Mouse (Mus musculus): ENCODE data around the gene Abhd16a. TPM values are rescaled to one million over a fixed set of nuclear protein-coding genes. Genes with fewer than 3 reads are reported as not detected.
A peak's percentile ranks its signal among the peaks of the same experiment; 100 is the strongest.

Gene Abhd16a
- polyA plus RNA-seq, 1 experiment from 2014 or later, result 56.7 TPM

DNA sequence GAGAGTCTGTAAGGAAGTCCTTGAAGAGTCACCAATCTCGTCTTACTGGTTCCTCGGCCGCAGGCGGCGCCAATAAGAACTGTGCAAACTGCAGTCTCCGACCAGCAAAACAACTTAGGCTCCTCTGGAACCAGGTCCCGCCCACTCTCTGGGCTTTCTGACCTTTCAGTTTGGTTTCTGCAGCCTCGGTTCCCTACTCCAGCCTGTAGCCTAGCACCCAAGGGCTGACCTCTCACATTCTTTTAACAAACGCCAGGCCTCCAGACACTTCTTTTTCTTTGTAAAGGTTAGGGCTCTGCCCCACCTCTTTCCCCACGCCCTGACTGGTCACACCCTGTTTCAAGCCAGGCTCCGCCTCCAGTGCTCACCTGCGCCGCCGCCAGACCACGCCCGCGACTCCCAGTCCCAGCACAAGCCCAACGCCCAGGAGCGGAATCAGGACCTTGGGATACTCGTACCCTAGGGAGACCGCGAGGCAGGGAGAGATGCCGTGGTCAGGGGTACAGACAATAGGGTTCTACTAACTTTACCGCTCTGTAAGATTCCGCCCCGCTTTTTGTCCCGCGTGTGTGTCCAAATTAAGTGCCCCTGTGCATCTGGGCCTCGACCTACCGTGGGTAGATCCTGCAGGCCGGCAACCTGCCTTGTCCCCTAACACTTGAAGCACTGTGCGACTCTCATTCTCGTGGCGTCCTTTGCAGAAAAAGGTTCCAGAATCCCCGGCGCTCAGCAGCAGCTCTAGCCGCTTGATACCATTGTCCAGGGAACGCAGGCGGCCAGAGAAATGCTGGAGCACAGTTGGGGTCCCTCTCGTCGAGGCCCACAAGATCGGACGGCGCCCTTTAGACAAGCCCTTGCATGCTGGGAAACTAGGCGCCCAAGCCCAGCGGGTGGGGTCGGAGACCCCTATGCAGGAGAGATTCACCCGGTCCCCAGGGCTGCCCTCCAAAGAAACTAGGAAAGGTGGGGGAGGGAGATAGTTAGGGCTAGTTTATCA lies 23.8 kb upstream of the Abhd16a start, which contains the start of gene Ly6g6c:
Gene Ly6g6c (plus strand): TSS at position 438 of the 997 bp plus-strand sequence.
- H3K36me3 ChIP-seq, result peaks cover 34% of the 10 kb centered on the region
- peak; percentile 65 for DNase-seq (ENCODE audit: low spot score)
- H3K27ac ChIP-seq (replicated peaks), result peak within 1 kb of the TSS; percentile 70
- H3K9me3 ChIP-seq (replicated peaks), result no peaks in the 10 kb centered on the region
- peaks cover 74% of the 10 kb centered on the region for H3K27me3 ChIP-seq (ENCODE audit: low read depth, poor library complexity, severe bottlenecking)
- H3K4me1 ChIP-seq, result peaks cover 41% of the 10 kb centered on the region
- H3K4me3 ChIP-seq, result peak within 1 kb of the TSS; percentile 52
- 1% methylated on average over 48 of the region's 48 CpGs for WGBS

DNA sequence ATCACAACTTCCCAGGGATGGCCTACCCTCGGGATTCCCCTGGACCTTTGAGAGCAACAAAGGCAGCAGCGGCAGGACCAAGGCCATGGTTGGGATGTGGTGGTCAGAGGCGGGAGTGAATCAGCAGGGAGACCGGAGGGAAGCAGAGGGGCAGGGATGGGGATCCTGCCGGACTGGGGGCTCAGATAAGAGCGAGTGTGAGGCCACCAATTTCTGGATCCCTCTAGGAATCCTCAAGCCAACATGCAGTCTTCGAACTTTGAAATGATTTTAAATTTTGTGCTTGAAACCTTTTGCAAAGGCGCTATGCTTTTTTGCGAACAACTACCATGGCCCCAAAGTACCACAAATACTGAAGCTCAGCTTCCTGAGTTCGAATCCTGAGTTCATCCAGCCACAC lies 23.0 kb upstream of the Abhd16a start, which contains the start of gene Mpig6b:
Gene Mpig6b (minus strand): TSS at position 101 of the 400 bp plus-strand sequence.
- Histone ChIP-seq H3K4me3 (peak within 1 kb of the TSS; percentile 52), H3K4me1 (peaks cover 33% of the 10 kb centered on the region), H3K36me3 (peaks cover 26% of the 10 kb centered on the region), H3K27me3 (ENCODE audit: low read depth, poor library complexity, severe bottlenecking) (peaks cover 74% of the 10 kb centered on the region), H3K9me3 (replicated peaks) (no peaks in the 10 kb centered on the region), H3K27ac (replicated peaks) (peak within 1 kb of the TSS; percentile 70)
- DNase-seq (ENCODE audit: low spot score), result no peak
- 41% methylated on average over 10 of the region's 10 CpGs for WGBS

DNA sequence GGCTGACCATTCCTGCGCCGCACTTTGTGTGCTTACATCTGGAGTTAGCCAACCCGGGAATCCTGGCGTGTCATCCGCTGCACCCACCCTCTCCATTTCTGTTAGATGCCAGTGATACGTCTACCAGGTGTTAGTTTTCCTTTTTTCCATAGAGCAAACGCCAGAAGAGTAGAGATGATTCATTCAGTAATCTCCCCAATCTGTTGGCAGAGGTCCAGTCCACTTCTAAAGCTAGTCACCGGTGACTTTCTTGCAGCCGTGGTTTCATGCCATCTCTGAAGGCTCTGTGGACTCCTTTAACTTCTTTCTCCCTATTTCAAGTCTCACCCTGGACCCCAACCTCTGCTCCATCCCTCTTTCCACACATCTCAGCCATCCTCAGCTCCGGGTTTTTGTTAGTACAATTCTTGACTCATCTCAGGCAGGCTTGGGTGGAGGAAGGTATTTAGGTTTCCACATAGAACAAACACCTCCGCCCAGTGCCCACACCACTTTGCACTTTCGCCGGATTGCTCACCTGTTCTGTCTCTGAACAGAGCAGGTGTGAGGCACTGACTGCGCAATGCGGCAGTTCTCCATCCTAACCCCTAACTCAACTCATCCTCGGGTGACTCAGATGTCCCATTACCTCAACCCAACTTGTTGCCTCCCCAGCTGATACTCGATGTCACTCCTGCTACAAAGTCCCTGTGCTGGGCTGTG lies 20.7 kb upstream of the Abhd16a start:
- Histone ChIP-seq H3K4me1 (peaks cover 29% of the 10 kb centered on the region), H3K27ac (replicated peaks) (no peak overlapping the region), H3K9me3 (replicated peaks) (no peaks in the 10 kb centered on the region), H3K27me3 (ENCODE audit: low read depth, poor library complexity, severe bottlenecking) (peaks cover 57% of the 10 kb centered on the region), H3K36me3 (peaks cover 4% of the 10 kb centered on the region; the same call in 1 of the 2 replicates), H3K4me3 (no peak overlapping the region)
- DNase-seq (ENCODE audit: low spot score), result no peak
- WGBS, result 87% methylated on average over 17 of the region's 17 CpGs

DNA sequence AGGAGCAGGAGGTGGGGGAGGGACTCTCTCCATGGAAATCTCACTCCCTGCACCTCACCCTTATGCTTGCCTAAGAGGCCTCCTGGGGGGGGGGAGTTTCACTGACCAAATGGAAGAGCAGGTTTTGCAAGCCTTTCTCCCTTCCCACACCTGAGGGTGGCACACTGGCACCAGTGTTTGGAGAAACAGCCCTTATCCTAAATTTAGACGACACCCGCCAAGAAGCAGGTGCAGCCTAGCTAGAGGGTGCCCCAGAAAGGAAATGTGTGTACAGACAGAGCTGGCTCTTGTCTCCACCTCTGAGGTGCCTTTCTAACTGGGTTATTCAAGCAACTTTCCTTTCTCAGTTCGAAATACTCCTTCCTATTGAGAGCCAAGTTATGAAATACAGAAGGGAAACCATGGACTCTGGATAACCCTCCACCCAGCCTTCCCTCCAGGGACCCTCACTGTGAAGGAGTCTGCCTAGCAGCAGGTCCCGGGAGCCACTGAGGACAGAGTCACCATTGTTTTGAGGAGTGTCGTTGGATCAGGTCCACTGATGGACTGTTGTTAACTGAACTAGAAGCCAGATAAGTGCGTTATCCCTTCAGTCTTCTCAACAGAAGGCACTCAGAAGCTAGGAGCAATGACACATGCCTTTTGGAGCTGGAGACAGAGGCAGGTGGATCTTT lies 18.4 kb upstream of the Abhd16a start:
- Histone ChIP-seq H3K36me3 (no peaks in the 10 kb centered on the region), H3K4me3 (no peak overlapping the region), H3K27me3 (ENCODE audit: low read depth, poor library complexity, severe bottlenecking) (peaks cover 34% of the 10 kb centered on the region), H3K4me1 (peaks cover 7% of the 10 kb centered on the region), H3K9me3 (replicated peaks) (no peaks in the 10 kb centered on the region), H3K27ac (replicated peaks) (no peak overlapping the region)
- WGBS, result 68% methylated on average over 6 of the region's 6 CpGs
- DNase-seq (ENCODE audit: low spot score), result no peak

DNA sequence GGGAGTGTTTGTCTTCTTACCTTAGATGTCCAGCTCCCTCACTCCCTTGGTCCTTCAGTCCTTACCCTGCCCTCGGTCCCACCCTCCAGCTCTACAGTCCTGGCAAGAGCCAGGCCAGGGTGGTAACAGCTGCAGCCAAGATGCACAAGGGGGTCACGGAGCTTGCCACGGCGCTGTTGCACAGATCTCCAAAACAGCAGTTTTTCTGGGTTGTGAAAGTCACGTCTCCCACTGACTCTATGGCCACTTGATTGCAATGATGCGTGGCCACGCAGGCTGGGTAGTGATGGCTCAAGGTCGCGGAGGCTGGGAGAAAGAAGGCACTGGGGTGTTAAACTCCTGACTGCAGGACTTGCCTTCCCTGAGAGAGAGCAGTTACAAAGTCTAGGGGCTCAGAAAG lies 17.6 kb upstream of the Abhd16a start:
- H3K27ac ChIP-seq (replicated peaks), result no peak overlapping the region
- peaks cover 26% of the 10 kb centered on the region for H3K27me3 ChIP-seq (ENCODE audit: low read depth, poor library complexity, severe bottlenecking)
- H3K36me3 ChIP-seq, result no peaks in the 10 kb centered on the region
- DNase-seq (ENCODE audit: low spot score), result no peak
- peaks cover 9% of the 10 kb centered on the region for H3K4me1 ChIP-seq
- no peaks in the 10 kb centered on the region for H3K9me3 ChIP-seq (replicated peaks)
- 87% methylated on average over 9 of the region's 9 CpGs for WGBS
- H3K4me3 ChIP-seq, result no peak overlapping the region

DNA sequence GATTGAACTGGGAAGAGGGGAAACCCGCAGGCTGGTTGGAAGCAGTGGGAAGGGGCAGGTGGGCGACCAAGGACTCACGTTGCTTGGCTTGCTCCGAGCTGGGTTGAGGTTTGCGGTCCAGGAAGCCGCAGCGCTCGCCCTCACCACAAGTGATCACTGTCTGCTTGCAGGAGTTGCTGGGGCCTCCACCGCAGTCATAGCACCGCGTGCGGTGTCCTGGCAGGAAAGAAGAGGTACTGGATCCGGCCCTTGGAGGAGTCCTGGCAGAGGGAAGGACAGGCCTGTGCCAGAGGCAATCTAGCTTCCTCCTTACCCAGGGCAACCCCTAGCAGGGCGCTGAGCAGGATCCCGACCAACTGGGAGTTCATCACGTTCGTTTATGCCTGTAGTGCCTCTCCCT lies 15.0 kb upstream of the Abhd16a start:
- WGBS, result 68% methylated on average over 17 of the region's 17 CpGs
- Histone ChIP-seq H3K27ac (replicated peaks) (peak overlapping the region; percentile 14; the same call in 1 of the 2 replicates), H3K9me3 (replicated peaks) (no peaks in the 10 kb centered on the region), H3K27me3 (ENCODE audit: low read depth, poor library complexity, severe bottlenecking) (peaks cover 23% of the 10 kb centered on the region), H3K4me1 (peaks cover 28% of the 10 kb centered on the region), H3K4me3 (no peak overlapping the region), H3K36me3 (no peaks in the 10 kb centered on the region)
- no peak for DNase-seq (ENCODE audit: low spot score)

DNA sequence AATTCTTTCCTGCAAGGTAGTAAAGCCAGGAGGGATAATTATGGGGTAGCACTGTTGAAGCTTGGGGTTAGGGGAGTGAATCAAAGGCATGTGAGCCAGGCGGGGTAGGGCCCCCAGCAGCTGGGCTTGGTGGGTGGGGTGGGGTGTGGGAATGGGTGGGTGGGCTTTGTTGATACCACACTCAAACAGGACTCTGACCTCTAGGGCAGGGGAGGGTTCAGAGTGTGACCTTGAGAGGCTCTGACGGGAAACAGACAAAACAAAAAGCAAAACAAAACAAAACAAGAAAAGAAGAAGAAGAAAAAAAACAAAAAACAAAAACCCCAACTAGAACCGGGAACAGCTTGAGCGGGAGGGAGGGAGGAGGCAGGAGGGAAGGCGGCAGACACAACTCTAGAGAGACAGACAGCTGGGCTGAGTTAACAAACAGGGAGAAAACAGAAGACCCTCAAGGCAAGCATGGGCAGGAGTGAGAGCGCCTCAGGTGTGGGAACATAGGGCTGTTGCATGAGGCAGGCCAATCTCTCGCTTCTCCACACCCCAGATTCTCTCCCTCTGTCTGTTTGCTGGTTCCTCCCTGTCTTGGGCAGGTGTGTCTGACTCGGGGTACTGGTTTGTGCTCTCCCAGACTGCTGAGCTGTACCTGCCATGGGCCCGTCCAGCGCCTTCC lies 12.4 kb upstream of the Abhd16a start, which contains the start of gene Ly6g6e:
Gene Ly6g6e (plus strand): TSS at position 396 of the 670 bp plus-strand sequence.
- Histone ChIP-seq H3K4me1 (peaks cover 28% of the 10 kb centered on the region), H3K9me3 (replicated peaks) (no peaks in the 10 kb centered on the region), H3K36me3 (no peaks in the 10 kb centered on the region), H3K4me3 (peak within 1 kb of the TSS; percentile 45), H3K27ac (replicated peaks) (peak within 1 kb of the TSS; percentile 79), H3K27me3 (ENCODE audit: low read depth, poor library complexity, severe bottlenecking) (peaks cover 23% of the 10 kb centered on the region)
- WGBS, result 36% methylated on average over 10 of the region's 10 CpGs
- no peak for DNase-seq (ENCODE audit: low spot score)

DNA sequence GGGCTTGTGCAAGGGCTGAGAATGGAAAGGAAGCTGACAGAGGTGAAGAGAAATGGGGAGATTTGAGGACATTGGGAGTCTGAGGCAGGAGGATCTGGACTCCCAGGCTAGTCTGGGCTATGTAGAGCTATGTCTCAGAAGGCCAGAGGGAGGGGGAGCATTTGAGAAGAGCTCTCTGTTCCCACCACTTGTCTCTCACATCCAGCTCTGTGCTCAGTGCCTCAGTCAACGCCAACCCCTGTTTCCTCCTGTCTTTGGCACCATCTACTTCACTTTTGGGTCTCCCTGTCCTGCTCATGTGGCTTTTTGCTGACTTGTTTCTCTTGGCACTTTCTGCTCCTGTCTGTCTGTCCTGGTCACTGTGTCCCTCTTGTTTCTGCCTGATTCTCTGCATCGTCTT lies 11.8 kb upstream of the Abhd16a start:
- H3K4me3 ChIP-seq, result peak overlapping the region; percentile 45
- H3K27me3 ChIP-seq (ENCODE audit: low read depth, poor library complexity, severe bottlenecking), result peaks cover 23% of the 10 kb centered on the region
- H3K9me3 ChIP-seq (replicated peaks), result no peaks in the 10 kb centered on the region
- H3K36me3 ChIP-seq, result no peaks in the 10 kb centered on the region
- 55% methylated on average over 2 of the region's 2 CpGs for WGBS
- H3K27ac ChIP-seq (replicated peaks), result peak overlapping the region; percentile 79
- DNase-seq (ENCODE audit: low spot score), result no peak
- H3K4me1 ChIP-seq, result peaks cover 28% of the 10 kb centered on the region

DNA sequence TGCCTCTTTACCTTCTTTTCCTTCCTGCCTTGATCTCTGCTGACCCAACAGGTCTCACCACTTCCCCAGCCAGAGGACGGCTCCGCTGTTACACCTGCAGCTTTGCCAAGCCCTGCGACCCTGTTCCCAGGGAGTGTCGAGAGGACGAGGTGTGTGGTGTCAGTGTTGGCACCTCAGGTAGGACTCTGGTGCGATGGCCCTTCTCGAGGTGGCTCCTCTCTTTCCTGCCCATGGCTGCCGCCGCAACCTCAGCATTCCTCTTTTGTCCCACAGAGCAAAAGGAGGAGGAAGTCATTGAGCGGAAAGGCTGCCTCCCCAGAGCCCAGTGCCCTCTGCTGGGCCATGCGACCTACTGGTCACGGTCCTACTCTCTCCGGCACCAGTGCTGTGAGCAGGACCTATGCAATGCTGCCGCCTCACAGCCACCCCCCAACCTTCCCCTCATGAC lies 11.3 kb upstream of the Abhd16a start, which contains the start of gene Ly6g6d:
Gene Ly6g6d (minus strand): TSS at position 280 of the 448 bp plus-strand sequence.
- no peaks in the 10 kb centered on the region for H3K36me3 ChIP-seq
- WGBS, result 10% methylated on average over 14 of the region's 14 CpGs
- peak within 1 kb of the TSS; percentile 79 for H3K27ac ChIP-seq (replicated peaks)
- H3K4me1 ChIP-seq, result peaks cover 28% of the 10 kb centered on the region
- H3K27me3 ChIP-seq (ENCODE audit: low read depth, poor library complexity, severe bottlenecking), result peaks cover 23% of the 10 kb centered on the region
- H3K9me3 ChIP-seq (replicated peaks), result no peaks in the 10 kb centered on the region
- DNase-seq (ENCODE audit: low spot score), result peak; percentile 63
- H3K4me3 ChIP-seq, result peak within 1 kb of the TSS; percentile 45

DNA sequence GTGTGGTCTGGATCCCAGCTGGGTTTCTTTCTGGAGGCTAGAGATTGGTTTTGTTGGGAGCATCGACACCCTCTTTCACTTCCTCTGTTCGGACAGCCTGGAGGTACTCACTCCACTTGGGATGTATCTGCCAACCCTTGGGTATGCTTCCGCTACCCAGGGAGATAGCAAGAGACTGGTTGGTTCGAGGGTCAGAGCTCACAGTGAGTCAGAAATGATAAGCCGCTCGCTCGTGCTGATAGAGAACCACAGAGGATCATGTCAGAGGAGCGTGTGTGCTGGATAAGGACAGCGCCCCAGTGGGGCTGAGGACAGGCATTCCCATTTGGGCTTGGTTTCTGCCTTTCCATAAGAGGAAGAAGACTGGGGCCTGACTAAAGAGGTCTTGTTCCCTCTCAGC lies 9.3 kb upstream of the Abhd16a start:
- DNase-seq (ENCODE audit: low spot score), result no peak
- Histone ChIP-seq H3K36me3 (no peaks in the 10 kb centered on the region), H3K27me3 (ENCODE audit: low read depth, poor library complexity, severe bottlenecking) (peaks cover 23% of the 10 kb centered on the region), H3K27ac (replicated peaks) (no peak overlapping the region), H3K4me3 (no peak overlapping the region), H3K9me3 (replicated peaks) (no peaks in the 10 kb centered on the region), H3K4me1 (peaks cover 28% of the 10 kb centered on the region)
- 69% methylated on average over 9 of the region's 9 CpGs for WGBS

DNA sequence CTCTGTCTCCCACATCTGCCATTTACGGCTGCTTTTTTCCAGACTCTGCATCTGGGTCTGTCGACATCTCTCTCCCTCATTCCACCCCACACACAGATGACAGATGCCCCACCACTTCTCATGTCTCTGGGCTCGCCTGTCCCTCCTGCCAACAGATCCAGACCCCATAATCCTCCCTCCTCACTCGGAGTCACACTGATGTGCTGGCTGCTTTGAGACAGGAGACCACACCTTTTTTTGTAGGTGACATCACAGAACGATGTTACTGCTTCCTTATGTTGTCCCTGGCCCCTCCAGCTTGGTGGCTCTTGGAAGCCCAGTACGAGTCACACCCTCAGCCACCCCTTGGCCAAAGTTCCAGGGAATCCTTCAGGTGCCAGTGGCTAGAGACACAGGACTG lies 8.8 kb upstream of the Abhd16a start:
- DNase-seq (ENCODE audit: low spot score), result no peak
- H3K36me3 ChIP-seq, result no peaks in the 10 kb centered on the region
- WGBS, result 75% methylated on average over 6 of the region's 6 CpGs
- H3K9me3 ChIP-seq (replicated peaks), result no peaks in the 10 kb centered on the region
- no peak overlapping the region for H3K4me3 ChIP-seq
- H3K4me1 ChIP-seq, result peaks cover 28% of the 10 kb centered on the region
- peaks cover 23% of the 10 kb centered on the region for H3K27me3 ChIP-seq (ENCODE audit: low read depth, poor library complexity, severe bottlenecking)
- H3K27ac ChIP-seq (replicated peaks), result no peak overlapping the region

DNA sequence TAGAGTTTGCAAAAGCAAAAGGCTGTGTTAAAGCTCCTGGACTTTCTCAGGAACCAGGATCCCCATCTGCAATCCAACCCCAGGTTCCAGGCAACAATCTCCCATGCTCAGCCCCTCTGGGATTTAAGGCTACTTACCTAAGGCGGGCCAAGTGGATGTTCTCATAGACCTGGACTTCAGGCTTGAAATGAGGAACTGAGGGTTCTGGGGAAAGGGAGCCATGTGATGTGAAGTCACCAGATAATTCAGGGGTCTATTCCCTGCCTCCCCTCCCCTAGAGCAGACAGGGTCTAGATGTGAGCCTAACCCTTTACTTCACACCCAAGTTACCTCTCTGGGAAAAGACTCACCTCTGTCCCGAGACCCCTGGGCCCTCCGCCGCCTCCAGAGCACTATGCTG lies 8.4 kb upstream of the Abhd16a start:
- H3K4me3 ChIP-seq, result no peak overlapping the region
- H3K9me3 ChIP-seq (replicated peaks), result no peaks in the 10 kb centered on the region
- H3K27ac ChIP-seq (replicated peaks), result no peak overlapping the region
- 79% methylated on average over 4 of the region's 4 CpGs for WGBS
- no peak for DNase-seq (ENCODE audit: low spot score)
- H3K36me3 ChIP-seq, result no peaks in the 10 kb centered on the region
- peaks cover 28% of the 10 kb centered on the region for H3K4me1 ChIP-seq
- H3K27me3 ChIP-seq (ENCODE audit: low read depth, poor library complexity, severe bottlenecking), result peaks cover 23% of the 10 kb centered on the region

All from midbrain, embryonic 10.5 days (tissue).